Mouse (Mus musculus): ENCODE measurements around the gene Rad9a.
"Not testable (repeated sequence)": the region's sequence is repeated elsewhere in the genome, so short reads cannot be mapped to it uniquely, and the experiment has no call there.

GRCm38 (mm10) chr19:4248683-4249082, 47.2 kb upstream of the Rad9a start:
- not testable (repeated sequence) for TF ChIP-seq CTCF (IDR thresholded peaks at IDR 0.05; ENCODE audit: control insufficient read depth, insufficient read depth, insufficient read length); MAX (IDR thresholded peaks at IDR 0.05); USF1 (IDR thresholded peaks at IDR 0.05; ENCODE audit: low read depth); MYOD1 (IDR thresholded peaks at IDR 0.05; ENCODE audit: control insufficient read depth, insufficient read length, low read depth); CEBPB (IDR thresholded peaks at IDR 0.05; ENCODE audit: low read depth)

All from C2C12 (cell line).